In genomic region chr3:132207469-132207868, GRCm38 (mm10) we compare ENCODE assay signal across 9 mouse cellular contexts.
DNase-seq lines count a peak whose midpoint lies in the region; ATAC-seq and TF ChIP-seq lines count a peak whose summit lies in the region.
"Had no signal": no experiment of that assay in that cellular context is flagged by ENCODE, and none has a peak within 500 bp of the region (broad histone marks: within the 10 kb centered on the region; RNA-seq: fewer than 3 reads in every experiment).

No protein-coding gene starts in this region.

- ATAC-seq in heart, embryonic 12.5 days (ENCODE audit: insufficient number of reproducible peaks, low FRiP score), result no peak; the same call in 1 of the 2 replicates
- ATAC-seq in forebrain, embryonic 15.5 days (replicated peaks), result peak; percentile 73; the same call in 1 of the 2 replicates
- ATAC-seq in liver, embryonic 14.5 days (ENCODE audit: insufficient read depth), result no peak

- no peaks in the 10 kb centered on the region for H3K4me1 ChIP-seq in heart, embryonic 12.5 days (replicated peaks)
- no peaks in the 10 kb centered on the region for H3K4me1 ChIP-seq in forebrain, embryonic 15.5 days
- H3K4me1 ChIP-seq in kidney, adult 2 months (ENCODE audit: control insufficient read depth, insufficient read depth, low read length), result no peaks in the 10 kb centered on the region
- H3K4me1 ChIP-seq in liver, embryonic 14.5 days (replicated peaks; ENCODE audit: control insufficient read depth in 2 of 2, insufficient read depth in 2 of 2, low read length in 1 of 2), result no peaks in the 10 kb centered on the region
- H3K4me1 ChIP-seq: limb, embryonic 15.5 days had no signal

- intact Hi-C loops in heart, postnatal 14 days (cut with DNase I), result no loop called here

- TF ChIP-seq CTCF in kidney, adult 2 months (conservative IDR thresholded peaks at IDR 0.05; ENCODE audit: insufficient read depth, insufficient read length, low read depth, low read length), result peak; percentile 71
- peak; percentile 53 for TF ChIP-seq CTCF in liver, embryonic 14.5 days (IDR thresholded peaks at IDR 0.05; ENCODE audit: low read depth)

- H3K27ac ChIP-seq in heart, embryonic 12.5 days (ENCODE audit: poor library complexity, severe bottlenecking), result no peak overlapping the region
- no peak overlapping the region for H3K27ac ChIP-seq in forebrain, embryonic 15.5 days (replicated peaks)
- H3K27ac ChIP-seq in kidney, adult 2 months (ENCODE audit: insufficient read depth, low read depth, low read length), result no peak overlapping the region
- H3K27ac ChIP-seq in liver, embryonic 14.5 days, result no peak overlapping the region
- H3K27ac ChIP-seq: limb, embryonic 15.5 days had no signal

- TF ChIP-seq EP300 in liver, embryonic 14.5 days (IDR thresholded peaks at IDR 0.05; ENCODE audit: low read depth), result no peak

- no peak overlapping the region for H3K9ac ChIP-seq in heart, embryonic 12.5 days
- H3K9ac ChIP-seq in forebrain, embryonic 15.5 days (replicated peaks), result no peak overlapping the region
- no peak overlapping the region for H3K9ac ChIP-seq in liver, embryonic 14.5 days (replicated peaks)
- H3K9ac ChIP-seq: limb, embryonic 15.5 days had no signal

- no peaks in the 10 kb centered on the region for H3K27me3 ChIP-seq in heart, embryonic 12.5 days (replicated peaks)
- no peaks in the 10 kb centered on the region for H3K27me3 ChIP-seq in forebrain, embryonic 15.5 days
- H3K27me3 ChIP-seq in kidney, adult 2 months (replicated peaks; ENCODE audit: control insufficient read depth, insufficient read depth, low read length), result no peaks in the 10 kb centered on the region
- H3K27me3 ChIP-seq in liver, embryonic 14.5 days (ENCODE audit: control insufficient read depth, insufficient read depth, low read length), result no peaks in the 10 kb centered on the region
- H3K27me3 ChIP-seq: limb, embryonic 15.5 days had no signal

- H3K36me3 ChIP-seq in heart, embryonic 12.5 days, result no peaks in the 10 kb centered on the region
- no peaks in the 10 kb centered on the region for H3K36me3 ChIP-seq in forebrain, embryonic 15.5 days
- no peaks in the 10 kb centered on the region for H3K36me3 ChIP-seq in kidney, adult 2 months (ENCODE audit: control insufficient read depth, insufficient read depth, low read length)
- no peaks in the 10 kb centered on the region for H3K36me3 ChIP-seq in liver, embryonic 14.5 days (replicated peaks; ENCODE audit: control insufficient read depth, insufficient read depth, low read depth)
- H3K36me3 ChIP-seq: limb, embryonic 15.5 days had no signal

- no peak overlapping the region for H3K4me2 ChIP-seq in heart, embryonic 12.5 days
- no peak overlapping the region for H3K4me2 ChIP-seq in forebrain, embryonic 15.5 days (replicated peaks)
- no peak overlapping the region for H3K4me2 ChIP-seq in liver, embryonic 14.5 days (ENCODE audit: low read depth)
- H3K4me2 ChIP-seq: limb, embryonic 15.5 days had no signal

- H3K4me3 ChIP-seq in heart, embryonic 12.5 days, result no peak overlapping the region
- H3K4me3 ChIP-seq in forebrain, embryonic 15.5 days, result no peak overlapping the region
- H3K4me3 ChIP-seq in kidney, adult 2 months (ENCODE audit: insufficient read depth, low read depth, low read length), result no peak overlapping the region
- no peak overlapping the region for H3K4me3 ChIP-seq in liver, embryonic 14.5 days (ENCODE audit: insufficient read depth in 1 of 2, low read depth in 2 of 2, low read length in 2 of 2)
- H3K4me3 ChIP-seq: limb, embryonic 15.5 days had no signal

- peak; percentile 34 to 48 for DNase-seq in heart, postnatal 14 days
- peak; percentile 2 for DNase-seq in adrenal gland, adult 8-10 months
- DNase-seq in kidney, adult 2 months, result peak; percentile 47
- no peak for DNase-seq in liver, embryonic 14.5 days (ENCODE audit: low read depth in 3 of 3, low spot score in 3 of 3)
- DNase-seq in retina, embryonic 14.5 days (ENCODE audit: low spot score), result peak; percentile 78
- no peak for DNase-seq in natural killer cell, adult 2 months (ENCODE audit: low spot score in 2 of 2)

- 24% methylated on average over 11 of the region's 11 CpGs for WGBS in heart, embryonic 12.5 days
- WGBS in forebrain, embryonic 15.5 days, result 30% methylated on average over 11 of the region's 11 CpGs
- 30% methylated on average over 11 of the region's 11 CpGs for WGBS in kidney, adult 2 months
- 22% methylated on average over 11 of the region's 11 CpGs for WGBS in liver, embryonic 14.5 days (ENCODE audit: insufficient replicate concordance)

- no peaks in the 10 kb centered on the region for H3K9me3 ChIP-seq in heart, embryonic 12.5 days (replicated peaks)
- H3K9me3 ChIP-seq in forebrain, embryonic 15.5 days, result no peaks in the 10 kb centered on the region
- H3K9me3 ChIP-seq in liver, embryonic 14.5 days (ENCODE audit: control insufficient read depth, low read length), result no peaks in the 10 kb centered on the region
- H3K9me3 ChIP-seq: limb, embryonic 15.5 days had no signal

- no peak for TF ChIP-seq POLR2A in kidney, adult 2 months (IDR thresholded peaks at IDR 0.05; ENCODE audit: low read depth, low read length)

Comparison
In these comparisons a context has a peak if more than half of its experiments do, and no peak if none do; other contexts are left out.
1. DNase-seq: peak in heart, postnatal 14 days (2 of 2), adrenal gland, adult 8-10 months (single experiment), kidney, adult 2 months (single experiment) and retina, embryonic 14.5 days (single experiment); none in liver, embryonic 14.5 days (0 of 3) and natural killer cell, adult 2 months (0 of 2).